Comparison of ENCODE assay signal across 17 mouse cellular contexts in genomic region chr13:41551711-41552349, GRCm38 (mm10). TPM values are rescaled to one million over a fixed set of nuclear protein-coding genes. Genes with fewer than 3 reads are reported as not detected.
A peak's percentile ranks its signal among the peaks of the same experiment; 100 is the strongest.
DNase-seq lines count a peak whose midpoint lies in the region; ATAC-seq and TF ChIP-seq lines count a peak whose summit lies in the region.
"Had no signal": no experiment of that assay in that cellular context is flagged by ENCODE, and none has a peak within 500 bp of the region (broad histone marks: within the 10 kb centered on the region; RNA-seq: fewer than 3 reads in every experiment).

No protein-coding gene starts in this region.

- no peak for DNase-seq in spleen, adult 2 months (ENCODE audit: low read depth in 1 of 2, low spot score in 2 of 2)
- no peak for DNase-seq in spleen, postnatal 4 days (ENCODE audit: low spot score in 2 of 2)
- DNase-seq in lung, adult 2 months = peak; percentile 27
- DNase-seq in lung, postnatal 4 days = peak; percentile 59 to 79
- no peak for DNase-seq in embryo, embryonic 11 days
- DNase-seq in layer of hippocampus, postnatal 14 days (ENCODE audit: low spot score in 2 of 2) = no peak
- DNase-seq: adrenal gland, postnatal 10 days; cerebellum, adult 9-10 months; gastrocnemius, postnatal 25 days; heart, postnatal 36 days; kidney, postnatal 36 days; liver, embryonic 13.5 days had no signal

- H3K9ac ChIP-seq in forebrain, embryonic 16.5 days (replicated peaks; ENCODE audit: low read depth, low read length) = no peak overlapping the region
- H3K9ac ChIP-seq: liver, embryonic 13.5 days; midbrain, embryonic 12.5 days had no signal

- no peaks in the 10 kb centered on the region for H3K27me3 ChIP-seq in spleen, adult 2 months (ENCODE audit: control insufficient read depth, insufficient read depth, low read length)
- H3K27me3 ChIP-seq in forebrain, embryonic 16.5 days (replicated peaks; ENCODE audit: control insufficient read depth, insufficient read depth, low read length) = no peaks in the 10 kb centered on the region
- H3K27me3 ChIP-seq: liver, embryonic 13.5 days; midbrain, embryonic 12.5 days had no signal

- no peak overlapping the region for H3K4me2 ChIP-seq in forebrain, embryonic 16.5 days (ENCODE audit: low read length)
- H3K4me2 ChIP-seq: liver, embryonic 13.5 days; midbrain, embryonic 12.5 days had no signal

- H3K27ac ChIP-seq in spleen, adult 2 months (ENCODE audit: insufficient read depth, low read length) = peak overlapping the region; percentile 39
- H3K27ac ChIP-seq in forebrain, embryonic 16.5 days (ENCODE audit: low read length) = no peak overlapping the region
- H3K27ac ChIP-seq: heart, embryonic 10.5 days; liver, embryonic 13.5 days; midbrain, embryonic 12.5 days had no signal

- H3K4me3 ChIP-seq in spleen, adult 2 months (ENCODE audit: extremely low read depth, insufficient read depth, insufficient read length) = no peak overlapping the region
- peak overlapping the region; percentile 24 for H3K4me3 ChIP-seq in lung, adult 2 months (replicated peaks; ENCODE audit: extremely low read depth, low read depth, low read length)
- no peak overlapping the region for H3K4me3 ChIP-seq in forebrain, embryonic 16.5 days (replicated peaks; ENCODE audit: low read length)
- H3K4me3 ChIP-seq: erythroblast, embryonic 14.5 days; heart, embryonic 10.5 days; liver, embryonic 13.5 days; midbrain, embryonic 12.5 days had no signal

- ATAC-seq in forebrain, embryonic 16.5 days = no peak
- ATAC-seq: CD4-positive, CD25-positive, alpha-beta regulatory T cell, adult 4 months had no signal

- H3K4me1 ChIP-seq in spleen, adult 2 months (ENCODE audit: control insufficient read depth, insufficient read depth, insufficient read length) = peaks cover 15% of the 10 kb centered on the region; the same call in 1 of the 2 replicates
- peaks cover 6% of the 10 kb centered on the region for H3K4me1 ChIP-seq in lung, adult 2 months (ENCODE audit: control insufficient read depth, insufficient read depth, low read length)
- no peaks in the 10 kb centered on the region for H3K4me1 ChIP-seq in forebrain, embryonic 16.5 days (replicated peaks; ENCODE audit: control insufficient read depth, insufficient read depth, low read length)
- H3K4me1 ChIP-seq: liver, embryonic 13.5 days; midbrain, embryonic 12.5 days had no signal

- no peak for TF ChIP-seq CTCF in spleen, adult 2 months (IDR thresholded peaks at IDR 0.05; ENCODE audit: extremely low read depth, insufficient read depth, insufficient read length, insufficient replicate concordance)
- TF ChIP-seq CTCF in lung, adult 2 months (IDR thresholded peaks at IDR 0.05; ENCODE audit: insufficient read depth, low read length) = no peak

- no peaks in the 10 kb centered on the region for H3K9me3 ChIP-seq in forebrain, embryonic 16.5 days (ENCODE audit: control insufficient read depth, low read length)
- H3K9me3 ChIP-seq: heart, embryonic 10.5 days; liver, embryonic 13.5 days; midbrain, embryonic 12.5 days had no signal

- 85% methylated on average over 14 of the region's 14 CpGs for WGBS in spleen, adult 2 months
- 48% methylated on average over 14 of the region's 14 CpGs for WGBS in lung, adult 2 months
- WGBS in forebrain, embryonic 16.5 days = 86% methylated on average over 14 of the region's 14 CpGs

- H3K36me3 ChIP-seq in spleen, adult 2 months (ENCODE audit: control insufficient read depth, insufficient read depth, low read length) = no peaks in the 10 kb centered on the region
- no peaks in the 10 kb centered on the region for H3K36me3 ChIP-seq in forebrain, embryonic 16.5 days (ENCODE audit: control insufficient read depth, insufficient read depth)
- H3K36me3 ChIP-seq: heart, embryonic 10.5 days; liver, embryonic 13.5 days; midbrain, embryonic 12.5 days had no signal

- TF ChIP-seq POLR2A in spleen, adult 2 months (IDR thresholded peaks at IDR 0.05; ENCODE audit: low read depth, low read length) = no peak
- 0 out of 2 replicates have a peak, but pooled peaks have one; percentile 8 for TF ChIP-seq POLR2A in lung, adult 2 months (IDR thresholded peaks at IDR 0.05; ENCODE audit: borderline replicate concordance, extremely low read depth, low read depth, low read length)

RNA-seq across cellular contexts. Expression of gene Tmem170b, which starts 53.9 kb away (rescaled TPM):
- 6.0 and 7.5 TPM in 2 replicates for polyA plus RNA-seq in spleen, adult 2 months (2012; rRNA removed)
- 5.4 and 6.6 TPM in 2 replicates for polyA plus RNA-seq in lung, adult 2 months (2012; rRNA removed)
- 50.8 and 53.1 TPM in 2 replicates for polyA plus RNA-seq in forebrain, embryonic 16.5 days (2015; fragmentation: Nextera tagmentation; extraction: Ambion mirVana)
- 10 to 100 TPM; 84.1 to 88.0 TPM for total RNA-seq in layer of hippocampus, postnatal 14 days (2021)

Comparison
In these comparisons a context has a peak if more than half of its experiments do, and no peak if none do; other contexts are left out.
1. DNase-seq: peak in lung, adult 2 months (single experiment) and lung, postnatal 4 days (2 of 2); none in spleen, adult 2 months (0 of 2), spleen, postnatal 4 days (0 of 2), embryo, embryonic 11 days (single experiment) and layer of hippocampus, postnatal 14 days (0 of 2).